Mouse (Mus musculus): Measurements from ENCODE around the gene Ang.

GRCm38 (mm10) chr14:51095736-51096524 lies 5.0 kb downstream of the Ang start:
- TF ChIP-seq CTCF (IDR thresholded peaks at IDR 0.05) = no peak
- TF ChIP-seq EP300 (IDR thresholded peaks at IDR 0.05) = 0 out of 2 replicates have a peak, but pooled peaks have one; percentile 23

All from lung, postnatal 0 days (tissue).